Mouse (Mus musculus): ENCODE data around the gene Snx10. TPM values are rescaled to one million over a fixed set of nuclear protein-coding genes. Genes with fewer than 3 reads are reported as not detected.

Gene Snx10
- total and polyA plus RNA-seq, 2 experiments from 2014 or later, result 76.3 to 92.6 TPM

- 83% methylated on average over 8 of the region's 8 CpGs for WGBS
- no peak for DNase-seq
Observed at GRCm38 (mm10) chr6:51633663-51634362, 110.1 kb downstream of the Snx10 start.

GRCm38 (mm10) chr6:51636019-51636568, 112.4 kb downstream of the Snx10 start:
- WGBS, result 75% methylated on average over 11 of the region's 11 CpGs
- Histone ChIP-seq H3K4me1 (ENCODE audit: insufficient read depth) (no peaks in the 10 kb centered on the region), H3K4me2 (ENCODE audit: low read depth) (no peak overlapping the region), H3K9me3 (ENCODE audit: low read length) (no peaks in the 10 kb centered on the region), H3K36me3 (ENCODE audit: insufficient read depth) (no peaks in the 10 kb centered on the region), H3K9ac (no peak overlapping the region), H3K27me3 (ENCODE audit: insufficient read depth, low read length) (no peaks in the 10 kb centered on the region), H3K27ac (ENCODE audit: low read depth, low read length) (no peak overlapping the region), H3K4me3 (ENCODE audit: low read depth, low read length) (no peak overlapping the region)
- DNase-seq, result no peak
- TF ChIP-seq CTCF (IDR thresholded peaks at IDR 0.05; ENCODE audit: low read depth), result no peak
- ATAC-seq, result no peak

More at GRCm38 (mm10) chr6:51633663-51634362, 110.1 kb downstream of the Snx10 start:
- Histone ChIP-seq H3K36me3 (ENCODE audit: insufficient read depth) (no peaks in the 10 kb centered on the region), H3K27ac (ENCODE audit: low read depth, low read length) (no peak overlapping the region), H3K9me3 (ENCODE audit: low read length) (no peaks in the 10 kb centered on the region), H3K4me2 (ENCODE audit: low read depth) (no peak overlapping the region), H3K4me1 (ENCODE audit: insufficient read depth) (no peaks in the 10 kb centered on the region), H3K4me3 (ENCODE audit: low read depth, low read length) (no peak overlapping the region), H3K27me3 (ENCODE audit: insufficient read depth, low read length) (no peaks in the 10 kb centered on the region), H3K9ac (no peak overlapping the region)
- no peak for TF ChIP-seq CTCF (IDR thresholded peaks at IDR 0.05; ENCODE audit: low read depth)
- ATAC-seq, result no peak

Small RNA genes lying within 50 kb of the gene (microRNA-seq; reads per million reads assigned to microRNA genes)
- 0 reads per million in 2 experiments for gene Gm22914

Other genes starting within 250 kb of the Snx10 start
- 15.0 and 29.2 TPM in 2 replicates for gene Nfe2l3, start 91.2 kb upstream of the Snx10 start, total RNA-seq (2014; rRNA removed)
- gene Nfe2l3, start 91.2 kb upstream of the Snx10 start, polyA plus RNA-seq (2015; fragmentation: Nextera tagmentation; extraction: Ambion mirVana), result 11.4 and 11.7 TPM in 2 replicates
- 328 and 431 TPM in 2 replicates for gene Hnrnpa2b1, start 54.0 kb upstream of the Snx10 start, total RNA-seq (2014; rRNA removed)
- gene Hnrnpa2b1, start 54.0 kb upstream of the Snx10 start, polyA plus RNA-seq (2015; fragmentation: Nextera tagmentation; extraction: Ambion mirVana), result 803 and 955 TPM in 2 replicates
- gene Cbx3, start 53.5 kb upstream of the Snx10 start, total RNA-seq (2014; rRNA removed), result 213 and 227 TPM in 2 replicates
- 514 and 653 TPM in 2 replicates for gene Cbx3, start 53.5 kb upstream of the Snx10 start, polyA plus RNA-seq (2015; fragmentation: Nextera tagmentation; extraction: Ambion mirVana)